Mouse (Mus musculus): ENCODE measurements around the gene Epas1. TPM values are rescaled to one million over a fixed set of nuclear protein-coding genes. Genes with fewer than 3 reads are reported as not detected.

Gene Epas1
- polyA plus RNA-seq, 1 experiment from 2014 or later, result 8.1 TPM

GRCm38 (mm10) chr17:86839308-86839707 lies 85.8 kb downstream of the Epas1 start:
- no peak for ATAC-seq (replicated peaks; ENCODE audit: low FRiP score)
- DNase-seq (ENCODE audit: low spot score), result no peak
- 78% methylated on average over 5 of the region's 5 CpGs for WGBS

GRCm38 (mm10) chr17:86850700-86851337 lies 97.3 kb downstream of the Epas1 start:
- H3K4me3 ChIP-seq (ENCODE audit: low read depth, low read length), result no peak overlapping the region
- no peaks in the 10 kb centered on the region for H3K27me3 ChIP-seq (replicated peaks; ENCODE audit: control insufficient read depth, insufficient read depth, low read length)
- no peak overlapping the region for H3K9ac ChIP-seq (ENCODE audit: low read depth, low read length)
- DNase-seq (ENCODE audit: low spot score) (no peak), ATAC-seq (replicated peaks; ENCODE audit: low FRiP score) (no peak)
- H3K4me2 ChIP-seq, result no peak overlapping the region
- WGBS, result 62% methylated on average over 9 of the region's 9 CpGs
- H3K27ac ChIP-seq (ENCODE audit: low read depth, low read length), result no peak overlapping the region
- H3K4me1 ChIP-seq (replicated peaks; ENCODE audit: control insufficient read depth, insufficient read depth, low read length), result no peaks in the 10 kb centered on the region
- H3K9me3 ChIP-seq (ENCODE audit: control insufficient read depth, low read length), result no peaks in the 10 kb centered on the region
- no peaks in the 10 kb centered on the region for H3K36me3 ChIP-seq (ENCODE audit: control insufficient read depth, insufficient read depth, low read length)

More at GRCm38 (mm10) chr17:86839308-86839707, 85.8 kb downstream of the Epas1 start:
- H3K9ac ChIP-seq (ENCODE audit: low read depth, low read length), result no peak overlapping the region
- H3K4me1 ChIP-seq (replicated peaks; ENCODE audit: control insufficient read depth, insufficient read depth, low read length), result no peaks in the 10 kb centered on the region
- H3K27me3 ChIP-seq (replicated peaks; ENCODE audit: control insufficient read depth, insufficient read depth, low read length), result no peaks in the 10 kb centered on the region
- H3K4me2 ChIP-seq, result no peak overlapping the region
- no peaks in the 10 kb centered on the region for H3K9me3 ChIP-seq (ENCODE audit: control insufficient read depth, low read length)
- H3K4me3 ChIP-seq (ENCODE audit: low read depth, low read length), result no peak overlapping the region
- H3K36me3 ChIP-seq (ENCODE audit: control insufficient read depth, insufficient read depth, low read length), result no peaks in the 10 kb centered on the region
- no peak overlapping the region for H3K27ac ChIP-seq (ENCODE audit: low read depth, low read length)

- H3K27ac ChIP-seq (ENCODE audit: low read depth, low read length), result no peak overlapping the region
- DNase-seq (ENCODE audit: low spot score), result no peak
These were observed 98.3 kb downstream of the Epas1 start for GRCm38 (mm10) chr17:86851782-86852181.

GRCm38 (mm10) chr17:86852591-86853031 lies 99.1 kb downstream of the Epas1 start:
- Histone ChIP-seq H3K27me3 (replicated peaks; ENCODE audit: control insufficient read depth, insufficient read depth, low read length) (no peaks in the 10 kb centered on the region), H3K9me3 (ENCODE audit: control insufficient read depth, low read length) (no peaks in the 10 kb centered on the region), H3K27ac (ENCODE audit: low read depth, low read length) (no peak overlapping the region), H3K36me3 (ENCODE audit: control insufficient read depth, insufficient read depth, low read length) (no peaks in the 10 kb centered on the region), H3K4me1 (replicated peaks; ENCODE audit: control insufficient read depth, insufficient read depth, low read length) (no peaks in the 10 kb centered on the region), H3K4me2 (no peak overlapping the region), H3K9ac (ENCODE audit: low read depth, low read length) (no peak overlapping the region), H3K4me3 (ENCODE audit: low read depth, low read length) (no peak overlapping the region)
- no peak for DNase-seq (ENCODE audit: low spot score)
- no peak for ATAC-seq (replicated peaks; ENCODE audit: low FRiP score)
- 63% methylated on average over 13 of the region's 13 CpGs for WGBS

More at GRCm38 (mm10) chr17:86851782-86852181, 98.3 kb downstream of the Epas1 start:
- Histone ChIP-seq H3K9me3 (ENCODE audit: control insufficient read depth, low read length) (no peaks in the 10 kb centered on the region), H3K4me3 (ENCODE audit: low read depth, low read length) (no peak overlapping the region), H3K27me3 (replicated peaks; ENCODE audit: control insufficient read depth, insufficient read depth, low read length) (no peaks in the 10 kb centered on the region), H3K36me3 (ENCODE audit: control insufficient read depth, insufficient read depth, low read length) (no peaks in the 10 kb centered on the region), H3K4me1 (replicated peaks; ENCODE audit: control insufficient read depth, insufficient read depth, low read length) (no peaks in the 10 kb centered on the region), H3K9ac (ENCODE audit: low read depth, low read length) (no peak overlapping the region), H3K4me2 (no peak overlapping the region)
- 84% methylated on average over 2 of the region's 2 CpGs for WGBS
- no peak for ATAC-seq (replicated peaks; ENCODE audit: low FRiP score)

- H3K9ac ChIP-seq (ENCODE audit: low read depth, low read length), result no peak overlapping the region
- 0 out of 2 replicates have a peak, but pooled peaks cover 2% of the 10 kb centered on the region for H3K4me1 ChIP-seq (replicated peaks; ENCODE audit: control insufficient read depth, insufficient read depth, low read length)
- H3K27me3 ChIP-seq (replicated peaks; ENCODE audit: control insufficient read depth, insufficient read depth, low read length), result no peaks in the 10 kb centered on the region
- DNase-seq (ENCODE audit: low spot score) (no peak), ATAC-seq (replicated peaks; ENCODE audit: low FRiP score) (no peak)
- no peak overlapping the region for H3K4me2 ChIP-seq
- WGBS, result 86% methylated on average over 8 of the region's 8 CpGs
- no peak overlapping the region for H3K27ac ChIP-seq (ENCODE audit: low read depth, low read length)
- no peak overlapping the region for H3K4me3 ChIP-seq (ENCODE audit: low read depth, low read length)
- H3K9me3 ChIP-seq (ENCODE audit: control insufficient read depth, low read length), result no peaks in the 10 kb centered on the region
- no peaks in the 10 kb centered on the region for H3K36me3 ChIP-seq (ENCODE audit: control insufficient read depth, insufficient read depth, low read length)
These were observed 117.1 kb downstream of the Epas1 start for GRCm38 (mm10) chr17:86870586-86870985.

GRCm38 (mm10) chr17:86872643-86873042 lies 119.1 kb downstream of the Epas1 start:
- no peaks in the 10 kb centered on the region for H3K36me3 ChIP-seq (ENCODE audit: control insufficient read depth, insufficient read depth, low read length)
- H3K4me3 ChIP-seq (ENCODE audit: low read depth, low read length), result no peak overlapping the region
- ATAC-seq (replicated peaks; ENCODE audit: low FRiP score) (no peak), DNase-seq (ENCODE audit: low spot score) (no peak)
- WGBS, result 50% methylated on average over 6 of the region's 6 CpGs
- no peaks in the 10 kb centered on the region for H3K27me3 ChIP-seq (replicated peaks; ENCODE audit: control insufficient read depth, insufficient read depth, low read length)
- H3K9me3 ChIP-seq (ENCODE audit: control insufficient read depth, low read length), result no peaks in the 10 kb centered on the region
- H3K4me2 ChIP-seq, result no peak overlapping the region
- 0 out of 2 replicates have a peak, but pooled peaks cover 6% of the 10 kb centered on the region for H3K4me1 ChIP-seq (replicated peaks; ENCODE audit: control insufficient read depth, insufficient read depth, low read length)
- no peak overlapping the region for H3K27ac ChIP-seq (ENCODE audit: low read depth, low read length)
- H3K9ac ChIP-seq (ENCODE audit: low read depth, low read length), result no peak overlapping the region

- no peaks in the 10 kb centered on the region for H3K9me3 ChIP-seq (ENCODE audit: control insufficient read depth, low read length)
- DNase-seq (ENCODE audit: low spot score) (peak; percentile 25), ATAC-seq (replicated peaks; ENCODE audit: low FRiP score) (no peak)
- 73% methylated on average over 9 of the region's 9 CpGs for WGBS
- H3K4me1 ChIP-seq (replicated peaks; ENCODE audit: control insufficient read depth, insufficient read depth, low read length), result 0 out of 2 replicates have a peak, but pooled peaks cover 6% of the 10 kb centered on the region
- no peak overlapping the region for H3K9ac ChIP-seq (ENCODE audit: low read depth, low read length)
- H3K27ac ChIP-seq (ENCODE audit: low read depth, low read length), result no peak overlapping the region
- H3K27me3 ChIP-seq (replicated peaks; ENCODE audit: control insufficient read depth, insufficient read depth, low read length), result no peaks in the 10 kb centered on the region
- H3K36me3 ChIP-seq (ENCODE audit: control insufficient read depth, insufficient read depth, low read length), result no peaks in the 10 kb centered on the region
- no peak overlapping the region for H3K4me3 ChIP-seq (ENCODE audit: low read depth, low read length)
- H3K4me2 ChIP-seq, result peak overlapping the region; percentile 23; the same call in 1 of the 2 replicates
These were observed 123.4 kb downstream of the Epas1 start for GRCm38 (mm10) chr17:86876940-86877339.

GRCm38 (mm10) chr17:86877747-86878146 lies 124.2 kb downstream of the Epas1 start:
- Histone ChIP-seq H3K9ac (ENCODE audit: low read depth, low read length) (no peak overlapping the region), H3K4me3 (ENCODE audit: low read depth, low read length) (no peak overlapping the region), H3K27ac (ENCODE audit: low read depth, low read length) (no peak overlapping the region), H3K4me2 (no peak overlapping the region), H3K4me1 (replicated peaks; ENCODE audit: control insufficient read depth, insufficient read depth, low read length) (0 out of 2 replicates have a peak, but pooled peaks cover 4% of the 10 kb centered on the region), H3K36me3 (ENCODE audit: control insufficient read depth, insufficient read depth, low read length) (no peaks in the 10 kb centered on the region), H3K27me3 (replicated peaks; ENCODE audit: control insufficient read depth, insufficient read depth, low read length) (no peaks in the 10 kb centered on the region), H3K9me3 (ENCODE audit: control insufficient read depth, low read length) (no peaks in the 10 kb centered on the region)
- DNase-seq (ENCODE audit: low spot score) (peak; percentile 15), ATAC-seq (replicated peaks; ENCODE audit: low FRiP score) (no peak)
- 66% methylated on average over 2 of the region's 2 CpGs for WGBS

GRCm38 (mm10) chr17:86880056-86880455 lies 126.6 kb downstream of the Epas1 start:
- H3K4me1 ChIP-seq (replicated peaks; ENCODE audit: control insufficient read depth, insufficient read depth, low read length), result 0 out of 2 replicates have a peak, but pooled peaks cover 4% of the 10 kb centered on the region
- no peaks in the 10 kb centered on the region for H3K9me3 ChIP-seq (ENCODE audit: control insufficient read depth, low read length)
- no peak overlapping the region for H3K4me2 ChIP-seq
- DNase-seq (ENCODE audit: low spot score) (no peak), ATAC-seq (replicated peaks; ENCODE audit: low FRiP score) (no peak)
- H3K27ac ChIP-seq (ENCODE audit: low read depth, low read length), result no peak overlapping the region
- H3K27me3 ChIP-seq (replicated peaks; ENCODE audit: control insufficient read depth, insufficient read depth, low read length), result no peaks in the 10 kb centered on the region
- no peaks in the 10 kb centered on the region for H3K36me3 ChIP-seq (ENCODE audit: control insufficient read depth, insufficient read depth, low read length)
- WGBS, result 84% methylated on average over 10 of the region's 10 CpGs
- no peak overlapping the region for H3K9ac ChIP-seq (ENCODE audit: low read depth, low read length)
- H3K4me3 ChIP-seq (ENCODE audit: low read depth, low read length), result no peak overlapping the region

All from liver, embryonic 11.5 days (tissue).